14 mouse cellular contexts compared by ENCODE assay signal in genomic region chr11:11569466-11570132, GRCm38 (mm10). TPM values are rescaled to one million over a fixed set of nuclear protein-coding genes. Genes with fewer than 3 reads are reported as not detected.
DNase-seq lines count a peak whose midpoint lies in the region.
"Had no signal": no experiment of that assay in that cellular context is flagged by ENCODE, and none has a peak within 500 bp of the region (broad histone marks: within the 10 kb centered on the region; RNA-seq: fewer than 3 reads in every experiment).

No protein-coding gene starts in this region.

- DNase-seq in lung, postnatal 25 days (ENCODE audit: low spot score) = peak; percentile 21
- DNase-seq in lung, postnatal 10 days = no peak
- DNase-seq in embryo, embryonic 9.5 days (ENCODE audit: extremely low spot score) = peak; percentile 10
- peak; percentile 10 for DNase-seq in mesoderm, embryonic 11.5 days (ENCODE audit: low read depth, low spot score)
- DNase-seq in thymus, postnatal 36 days = peak; percentile 63 to 75
- DNase-seq in adrenal gland, postnatal 14 days = no peak
- no peak for DNase-seq in adrenal gland, postnatal 25 days
- no peak for DNase-seq in adrenal gland, adult (ENCODE audit: inconsistent age in 2 of 2, low spot score in 1 of 2)
- DNase-seq: cerebellum, adult 9-11 months; gastrocnemius, postnatal 25 days; heart, postnatal 36 days; kidney, postnatal 14 days; lung, postnatal 4 days had no signal

RNA-seq across cellular contexts. Expression of gene 4930512M02Rik, which starts 58.0 kb away (rescaled TPM):
- not detected in 2 replicates for total RNA-seq in adrenal gland, postnatal 14 days (2021)
- not detected in 2 replicates for total RNA-seq in adrenal gland, postnatal 25 days (2021)
- total RNA-seq: gastrocnemius, postnatal 25 days; heart, postnatal 36 days; left cerebral cortex, postnatal 14 days had no signal

Comparison
In these comparisons a context has a peak if more than half of its experiments do, and no peak if none do; other contexts are left out.
1. DNase-seq: peak in lung, postnatal 25 days (single experiment), embryo, embryonic 9.5 days (single experiment), mesoderm, embryonic 11.5 days (single experiment) and thymus, postnatal 36 days (2 of 2); none in lung, postnatal 10 days (single experiment), adrenal gland, postnatal 14 days (single experiment), adrenal gland, postnatal 25 days (single experiment) and adrenal gland, adult (0 of 2).